Mouse (Mus musculus): ENCODE results near the gene Golga7b. TPM values are rescaled to one million over a fixed set of nuclear protein-coding genes. Genes with fewer than 3 reads are reported as not detected.

The Golga7b gene
- polyA plus RNA-seq, 1 experiment from 2014 or later, result 22.9 TPM

- no peaks in the 10 kb centered on the region for H3K36me3 ChIP-seq
- peaks cover 19% of the 10 kb centered on the region for H3K4me1 ChIP-seq
- peak overlapping the region; percentile 87 for H3K4me2 ChIP-seq (replicated peaks)
- H3K27ac ChIP-seq, result 0 out of 2 replicates have a peak overlapping the region, but pooled peaks have one; percentile 10
- H3K9me3 ChIP-seq, result no peaks in the 10 kb centered on the region
- WGBS, result 4% methylated on average over 32 of the region's 42 CpGs
- H3K27me3 ChIP-seq (replicated peaks), result peaks cover 17% of the 10 kb centered on the region
- H3K9ac ChIP-seq, result peak overlapping the region; percentile 64
- peak; percentile 73 for ATAC-seq (ENCODE audit: low FRiP score, low read depth)
- H3K4me3 ChIP-seq, result peak overlapping the region; percentile 52
Observed at GRCm38 (mm10) chr19:42255784-42256610, 8.6 kb downstream of the Golga7b start.

- Histone ChIP-seq H3K27ac (no peak overlapping the region), H3K4me1 (peaks cover 19% of the 10 kb centered on the region), H3K4me2 (replicated peaks) (peak overlapping the region; percentile 87), H3K36me3 (no peaks in the 10 kb centered on the region), H3K4me3 (peak overlapping the region; percentile 52; the same call in 1 of the 2 replicates), H3K27me3 (replicated peaks) (peaks cover 17% of the 10 kb centered on the region), H3K9ac (peak overlapping the region; percentile 64; the same call in 1 of the 2 replicates), H3K9me3 (no peaks in the 10 kb centered on the region)
- WGBS, result 71% methylated on average over 12 of the region's 12 CpGs
- ATAC-seq (ENCODE audit: low FRiP score, low read depth), result no peak
Observed at GRCm38 (mm10) chr19:42256611-42257240, 9.4 kb downstream of the Golga7b start.

GRCm38 (mm10) chr19:42257241-42257635 is 9.9 kb downstream of the Golga7b start:
- Histone ChIP-seq H3K27ac (no peak overlapping the region), H3K4me2 (replicated peaks) (peak overlapping the region; percentile 87), H3K9ac (peak overlapping the region; percentile 13; the same call in 1 of the 2 replicates), H3K27me3 (replicated peaks) (peaks cover 17% of the 10 kb centered on the region), H3K4me3 (no peak overlapping the region), H3K9me3 (no peaks in the 10 kb centered on the region), H3K36me3 (no peaks in the 10 kb centered on the region), H3K4me1 (peaks cover 19% of the 10 kb centered on the region)
- ATAC-seq (ENCODE audit: low FRiP score, low read depth), result no peak
- 88% methylated on average over 12 of the region's 12 CpGs for whole genome bisulfite sequencing

- 85% methylated on average over 3 of the region's 3 CpGs for WGBS
- no peak overlapping the region for H3K4me2 ChIP-seq (replicated peaks)
Observed at GRCm38 (mm10) chr19:42258031-42258430, 10.7 kb downstream of the Golga7b start.

GRCm38 (mm10) chr19:42258596-42258995 is 11.2 kb downstream of the Golga7b start:
- no peak overlapping the region for H3K4me2 ChIP-seq (replicated peaks)
- H3K9me3 ChIP-seq, result no peaks in the 10 kb centered on the region
- WGBS, result 72% methylated on average over 5 of the region's 5 CpGs
- no peak for ATAC-seq (ENCODE audit: low FRiP score, low read depth)
- H3K4me3 ChIP-seq, result no peak overlapping the region
- H3K27ac ChIP-seq, result no peak overlapping the region
- H3K9ac ChIP-seq, result no peak overlapping the region
- H3K4me1 ChIP-seq, result peaks cover 19% of the 10 kb centered on the region
- H3K27me3 ChIP-seq (replicated peaks), result peaks cover 17% of the 10 kb centered on the region
- H3K36me3 ChIP-seq, result no peaks in the 10 kb centered on the region

More at GRCm38 (mm10) chr19:42258031-42258430, 10.7 kb downstream of the Golga7b start:
- H3K4me3 ChIP-seq, result no peak overlapping the region
- no peak overlapping the region for H3K9ac ChIP-seq
- H3K36me3 ChIP-seq, result no peaks in the 10 kb centered on the region
- H3K4me1 ChIP-seq, result peaks cover 19% of the 10 kb centered on the region
- H3K27me3 ChIP-seq (replicated peaks), result peaks cover 17% of the 10 kb centered on the region
- no peak for ATAC-seq (ENCODE audit: low FRiP score, low read depth)
- no peaks in the 10 kb centered on the region for H3K9me3 ChIP-seq
- H3K27ac ChIP-seq, result no peak overlapping the region

GRCm38 (mm10) chr19:42260486-42260885 is 13.1 kb downstream of the Golga7b start:
- H3K9ac ChIP-seq, result no peak overlapping the region
- ATAC-seq (ENCODE audit: low FRiP score, low read depth), result no peak
- 0 out of 2 replicates have a peak, but pooled peaks cover 6% of the 10 kb centered on the region for H3K27me3 ChIP-seq (replicated peaks)
- WGBS, result 88% methylated on average over 8 of the region's 8 CpGs
- no peak overlapping the region for H3K4me3 ChIP-seq
- no peak overlapping the region for H3K27ac ChIP-seq
- H3K4me2 ChIP-seq (replicated peaks), result no peak overlapping the region
- no peaks in the 10 kb centered on the region for H3K36me3 ChIP-seq
- H3K9me3 ChIP-seq, result no peaks in the 10 kb centered on the region
- H3K4me1 ChIP-seq, result peaks cover 16% of the 10 kb centered on the region

GRCm38 (mm10) chr19:42263524-42263923 is 16.1 kb downstream of the Golga7b start:
- WGBS, result 61% methylated on average over 3 of the region's 3 CpGs

GRCm38 (mm10) chr19:42268337-42268736 is 21.0 kb downstream of the Golga7b start:
- Histone ChIP-seq H3K9me3 (no peaks in the 10 kb centered on the region), H3K4me1 (peaks cover 4% of the 10 kb centered on the region), H3K27me3 (replicated peaks) (peaks cover 8% of the 10 kb centered on the region; the same call in 1 of the 2 replicates), H3K27ac (no peak overlapping the region), H3K4me2 (replicated peaks) (peak overlapping the region; percentile 56), H3K4me3 (0 out of 2 replicates have a peak overlapping the region, but pooled peaks have one; percentile 9), H3K9ac (peak overlapping the region; percentile 44), H3K36me3 (peaks cover 3% of the 10 kb centered on the region; the same call in 1 of the 2 replicates)
- ATAC-seq (ENCODE audit: low FRiP score, low read depth), result no peak
- 2% methylated on average over 19 of the region's 19 CpGs for WGBS

More at GRCm38 (mm10) chr19:42263524-42263923, 16.1 kb downstream of the Golga7b start:
- ATAC-seq (ENCODE audit: low FRiP score, low read depth), result no peak
- no peaks in the 10 kb centered on the region for H3K9me3 ChIP-seq
- H3K4me3 ChIP-seq, result no peak overlapping the region
- H3K36me3 ChIP-seq, result peaks cover 3% of the 10 kb centered on the region; the same call in 1 of the 2 replicates
- H3K4me2 ChIP-seq (replicated peaks), result no peak overlapping the region
- H3K27me3 ChIP-seq (replicated peaks), result peaks cover 14% of the 10 kb centered on the region; the same call in 1 of the 2 replicates
- no peak overlapping the region for H3K27ac ChIP-seq
- H3K4me1 ChIP-seq, result peaks cover 4% of the 10 kb centered on the region
- H3K9ac ChIP-seq, result no peak overlapping the region

GRCm38 (mm10) chr19:42270119-42270518 is 22.7 kb downstream of the Golga7b start:
- Histone ChIP-seq H3K4me2 (replicated peaks) (no peak overlapping the region), H3K27me3 (replicated peaks) (peaks cover 8% of the 10 kb centered on the region; the same call in 1 of the 2 replicates), H3K9ac (no peak overlapping the region), H3K36me3 (peaks cover 3% of the 10 kb centered on the region; the same call in 1 of the 2 replicates), H3K4me3 (no peak overlapping the region), H3K4me1 (peaks cover 4% of the 10 kb centered on the region), H3K27ac (no peak overlapping the region), H3K9me3 (no peaks in the 10 kb centered on the region)
- WGBS, result 56% methylated on average over 6 of the region's 6 CpGs
- ATAC-seq (ENCODE audit: low FRiP score, low read depth), result no peak

- Histone ChIP-seq H3K9ac (no peak overlapping the region), H3K4me3 (no peak overlapping the region), H3K9me3 (no peaks in the 10 kb centered on the region), H3K27ac (no peak overlapping the region), H3K27me3 (replicated peaks) (peaks cover 8% of the 10 kb centered on the region; the same call in 1 of the 2 replicates), H3K4me1 (peaks cover 4% of the 10 kb centered on the region), H3K36me3 (peaks cover 3% of the 10 kb centered on the region; the same call in 1 of the 2 replicates), H3K4me2 (replicated peaks) (no peak overlapping the region)
- WGBS, result 80% methylated on average over 7 of the region's 7 CpGs
- ATAC-seq (ENCODE audit: low FRiP score, low read depth), result no peak
Observed at GRCm38 (mm10) chr19:42271182-42271581, 23.8 kb downstream of the Golga7b start.

GRCm38 (mm10) chr19:42272003-42272963 is 24.9 kb downstream of the Golga7b start:
- WGBS, result 45% methylated on average over 14 of the region's 14 CpGs
- ATAC-seq (ENCODE audit: low FRiP score, low read depth), result peak; percentile 55; the same call in 1 of the 2 replicates

More at GRCm38 (mm10) chr19:42272003-42272963, 24.9 kb downstream of the Golga7b start:
- Histone ChIP-seq H3K36me3 (no peaks in the 10 kb centered on the region), H3K27ac (no peak overlapping the region), H3K4me1 (peaks cover 4% of the 10 kb centered on the region), H3K9ac (no peak overlapping the region), H3K4me2 (replicated peaks) (no peak overlapping the region), H3K9me3 (no peaks in the 10 kb centered on the region), H3K27me3 (replicated peaks) (peaks cover 3% of the 10 kb centered on the region; the same call in 1 of the 2 replicates), H3K4me3 (no peak overlapping the region)

Data from neural tube, embryonic 12.5 days (tissue).